Mouse (Mus musculus) gastrocnemius, postnatal 10 days (tissue): ENCODE data around the gene Apopt1. TPM values are rescaled to one million over a fixed set of nuclear protein-coding genes. Genes with fewer than 3 reads are reported as not detected.
A peak's percentile ranks its signal among the peaks of the same experiment; 100 is the strongest.

Experiments
- DNase-seq: peaks from one replicate; pipeline ENCODE4 v3.0.0; 2021; ENCODE audit warnings: mixed read lengths
- total RNA-seq, 2 experiments: library from RNA; stranded (reverse); gene quantifications; 2 replicates each; pipeline ENCODE4 v1.2.3; 2021

Apopt1 gene
- total RNA-seq, 2 experiments from 2014 or later = 34.7 to 39.5 TPM

DNA sequence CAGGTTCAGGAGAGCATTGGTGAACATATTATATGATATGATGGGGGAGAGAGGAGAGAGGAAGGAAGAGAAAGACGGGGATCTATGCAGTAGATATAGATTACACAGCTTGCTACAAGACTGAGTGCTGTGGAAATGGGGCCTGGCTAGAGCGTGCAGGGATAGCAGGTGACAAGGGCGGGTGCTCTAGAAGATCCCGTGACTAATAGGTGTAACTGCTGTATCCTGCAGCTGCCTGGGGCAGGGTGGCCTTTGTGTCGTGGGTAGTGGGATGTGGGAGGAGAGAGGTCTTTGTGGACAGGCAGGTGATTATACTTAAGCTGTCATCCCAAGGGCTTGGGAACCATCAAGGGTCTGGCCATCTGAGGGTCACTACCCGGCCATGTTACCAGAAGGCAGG, 32.2 kb downstream of the Apopt1 start:
- DNase-seq = no peak

DNA sequence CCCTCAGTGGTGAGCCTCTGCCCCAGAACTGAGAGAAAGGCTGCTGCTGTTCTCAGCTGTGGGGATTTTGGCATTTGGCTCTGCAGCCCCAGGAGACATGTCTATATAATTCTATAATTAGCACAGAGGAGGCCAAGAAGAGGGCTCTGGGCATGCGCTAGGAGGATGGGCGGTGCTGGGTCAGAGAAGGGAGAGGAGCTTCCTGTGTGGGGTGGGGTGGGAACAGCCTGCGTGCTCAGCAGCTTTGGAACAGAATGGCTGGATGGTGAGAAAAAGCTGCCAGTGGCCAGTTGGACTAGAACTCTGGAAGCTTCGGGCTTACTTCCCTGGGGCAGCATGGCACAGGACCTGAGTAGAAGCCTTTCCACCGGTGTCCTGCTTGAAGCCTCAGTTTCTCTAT, 33.0 kb downstream of the Apopt1 start:
- DNase-seq = peak; percentile 66

DNA sequence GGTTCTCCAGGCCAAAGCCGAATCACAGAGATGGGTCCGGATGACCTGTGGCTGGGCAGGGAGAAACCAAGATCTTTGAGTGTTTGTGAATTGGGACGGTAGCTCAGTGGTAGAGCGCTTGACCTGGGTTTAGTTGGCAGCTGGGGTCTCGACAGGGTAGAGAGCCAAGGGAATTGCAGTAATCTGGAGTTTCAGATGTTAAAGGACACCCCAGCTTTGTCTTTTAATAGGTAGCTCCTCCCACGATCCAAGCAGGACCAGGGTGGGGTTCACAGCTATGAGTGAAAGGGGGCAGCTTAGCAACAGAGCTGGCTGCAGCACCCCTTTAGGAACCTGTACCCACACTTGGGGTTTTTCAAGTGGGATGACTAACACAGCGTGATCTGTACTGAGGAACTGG, 34.4 kb downstream of the Apopt1 start:
- no peak for DNase-seq

DNA sequence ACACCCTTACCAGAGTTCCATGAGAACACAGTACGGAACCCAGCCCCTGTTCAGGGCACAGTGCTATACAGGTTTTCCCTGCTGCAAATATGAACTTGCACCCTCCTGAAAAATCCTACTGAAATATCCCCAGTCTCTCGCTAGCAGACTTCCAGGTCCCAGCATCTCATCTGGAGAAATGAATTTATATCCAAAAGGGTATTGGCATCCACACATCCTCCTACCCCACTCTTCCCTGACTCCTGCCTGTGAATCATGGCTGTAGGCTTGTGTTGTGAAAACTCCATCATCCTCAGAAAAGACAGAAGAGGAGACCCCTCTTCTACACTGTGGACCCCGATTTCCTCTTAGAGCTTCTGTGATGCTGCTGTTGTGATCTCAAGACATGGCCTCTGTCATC, 37.7 kb downstream of the Apopt1 start:
- DNase-seq = no peak

DNA sequence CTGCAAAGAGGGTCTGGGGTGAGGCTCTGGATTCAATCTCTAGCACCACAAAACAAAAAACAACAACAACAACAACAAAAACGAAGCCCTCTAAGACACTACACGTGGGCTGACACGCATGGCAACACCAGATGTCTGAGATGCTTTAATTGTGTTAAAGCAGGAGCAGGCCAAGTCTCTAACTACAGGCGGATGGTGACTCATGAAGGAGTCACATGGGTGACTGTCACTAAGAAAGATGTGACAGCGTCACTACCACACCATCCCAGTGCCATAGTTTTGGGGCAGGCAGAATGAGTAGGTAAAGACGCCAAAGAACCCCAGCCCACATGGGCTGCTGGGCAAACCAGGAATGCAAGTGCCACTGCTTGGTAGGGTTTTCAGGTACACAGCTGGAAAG, 39.4 kb downstream of the Apopt1 start:
- no peak for DNase-seq

DNA sequence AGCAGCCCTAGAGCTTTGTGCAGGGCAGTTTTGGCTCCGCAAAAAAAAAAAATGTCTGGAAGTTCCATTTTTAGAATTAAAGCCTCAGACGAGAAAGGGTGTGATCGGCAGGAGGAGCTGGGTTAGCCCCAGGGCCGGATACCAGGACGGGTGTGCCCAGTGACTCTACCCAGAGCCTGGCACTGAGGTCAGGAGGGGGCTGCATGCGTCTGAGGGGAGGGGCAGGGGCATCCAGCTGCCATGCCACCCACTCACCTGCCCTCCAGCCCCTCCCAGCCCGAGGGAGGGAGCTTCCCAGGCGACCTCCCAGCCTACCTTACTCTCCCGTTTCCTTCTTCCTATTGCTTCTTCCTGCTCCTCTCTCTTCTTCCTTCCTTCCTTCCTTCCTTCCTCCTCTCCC, 40.3 kb downstream of the Apopt1 start:
- DNase-seq = no peak

DNA sequence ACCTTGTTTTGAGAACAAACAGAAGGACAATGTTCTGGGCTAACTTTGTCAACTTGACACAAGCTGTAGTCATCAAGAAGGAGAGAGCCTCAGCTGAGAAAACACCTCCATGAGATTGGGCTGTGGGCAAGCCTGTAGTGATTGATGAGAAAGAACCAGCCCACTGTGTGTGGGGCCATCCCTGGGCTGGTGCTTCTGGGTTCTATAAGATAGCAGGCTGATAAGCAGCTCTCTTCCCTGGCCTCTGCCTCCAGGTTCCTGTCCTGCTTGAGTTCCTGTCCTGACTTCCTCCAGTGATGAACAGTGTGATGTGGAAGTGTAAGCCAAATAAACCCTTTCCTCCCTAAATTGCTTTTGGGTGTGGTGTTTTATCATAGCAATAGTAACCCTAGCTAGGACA, 41.6 kb downstream of the Apopt1 start:
- DNase-seq = no peak

DNA sequence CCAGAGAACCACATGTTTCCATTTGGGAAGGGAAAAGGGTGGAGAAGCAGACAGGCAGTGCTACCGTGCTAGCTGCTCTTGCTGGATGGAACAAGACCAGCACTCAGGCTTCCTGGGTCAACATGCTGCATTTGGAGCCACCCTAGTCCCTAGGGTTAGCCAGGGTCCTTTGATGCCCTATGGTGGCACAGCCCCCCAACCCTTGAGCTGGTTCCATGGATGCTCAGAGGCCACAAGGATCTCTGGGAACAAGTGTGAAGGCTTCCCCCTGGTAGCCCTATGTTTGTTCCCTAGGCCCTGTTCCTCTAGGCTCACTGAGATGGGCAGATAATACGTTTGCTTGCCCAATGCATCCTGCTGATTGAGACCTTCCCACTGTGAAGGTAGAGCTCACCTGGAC, 42.2 kb downstream of the Apopt1 start:
- no peak for DNase-seq

DNA sequence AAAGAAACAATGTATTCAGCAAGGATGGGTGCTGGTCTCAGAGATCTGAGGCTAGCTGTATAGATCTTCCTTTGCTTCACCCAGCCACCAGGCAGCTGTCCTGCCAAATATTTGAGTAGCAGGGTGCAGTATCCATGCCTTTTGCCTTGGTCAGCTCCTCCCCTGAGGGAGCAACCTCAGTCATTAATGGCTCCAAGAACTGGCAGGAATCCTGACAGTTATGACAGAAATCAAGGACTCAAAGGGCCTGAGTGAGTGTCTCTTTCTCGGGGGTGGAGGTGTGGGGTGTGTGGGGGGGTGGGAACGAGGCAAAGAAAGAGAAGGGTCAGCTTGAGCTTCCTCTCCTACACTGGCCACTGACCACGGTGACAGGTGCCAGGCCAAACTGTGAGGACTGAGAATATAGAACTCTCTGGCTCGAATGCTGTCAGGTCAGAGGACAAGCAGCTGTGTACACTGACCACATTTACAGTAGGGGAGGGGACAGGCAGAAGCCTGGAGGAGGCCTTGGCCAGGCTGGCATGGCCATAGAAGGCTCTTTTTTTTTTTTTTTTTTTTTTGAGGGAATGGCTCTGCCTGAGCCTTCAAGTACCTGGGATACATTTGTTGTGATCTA, 43.1 kb downstream of the Apopt1 start:
- DNase-seq = no peak

DNA sequence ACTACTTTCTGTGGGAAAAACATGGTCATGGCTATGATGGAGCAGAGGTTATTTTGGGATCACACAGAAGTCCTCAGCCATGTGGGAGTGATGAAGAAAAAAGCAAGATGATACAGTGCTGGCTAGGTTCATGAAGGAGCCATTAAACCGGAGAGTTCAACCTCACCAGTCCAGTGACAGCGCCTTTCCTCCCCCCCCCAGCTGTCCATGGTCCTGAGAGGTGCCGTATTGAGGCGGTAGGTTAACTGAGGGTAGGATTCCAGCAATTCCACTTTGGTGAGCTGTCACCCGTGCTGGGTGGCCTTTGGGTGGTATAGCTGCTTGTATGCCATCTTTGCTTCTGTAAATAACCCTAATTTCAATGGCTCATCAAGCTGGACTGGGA, 43.6 kb downstream of the Apopt1 start:
- DNase-seq = no peak

DNA sequence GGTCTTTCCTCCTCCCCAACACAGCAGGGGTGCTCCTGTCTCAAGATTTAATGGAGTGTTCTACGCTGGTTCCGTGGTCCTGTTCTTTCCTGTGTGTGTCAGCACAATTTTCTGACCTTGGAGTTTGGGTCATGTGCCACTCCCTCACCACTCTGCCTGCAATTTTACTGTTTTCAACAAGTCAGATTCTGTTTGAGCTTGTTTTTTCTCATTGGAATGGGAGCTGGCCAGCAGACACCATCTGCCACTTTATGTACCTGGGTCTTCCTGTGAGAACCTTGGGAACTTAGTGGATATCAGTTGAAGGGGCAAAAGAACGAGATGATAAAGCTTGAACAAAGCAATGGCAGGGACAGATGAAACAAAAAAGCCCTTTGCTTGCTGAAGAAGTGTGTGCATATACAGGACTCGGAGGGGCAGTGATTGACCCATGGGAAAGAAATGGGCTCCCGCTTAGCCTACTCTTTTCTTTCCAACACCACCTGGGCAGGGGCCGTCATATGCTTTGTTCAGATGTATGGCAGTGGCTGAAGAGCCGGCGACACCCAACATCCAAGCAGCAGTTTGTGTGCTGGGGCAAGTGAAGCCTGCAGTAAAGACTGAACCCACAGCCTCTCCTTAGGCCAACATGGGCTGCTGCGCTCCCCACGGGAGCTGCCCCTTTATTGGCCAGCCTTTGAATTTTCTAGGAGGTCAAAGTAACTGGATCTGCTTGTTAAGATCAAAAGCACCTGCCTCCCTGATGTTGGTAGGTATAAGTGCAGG, 44.7 kb downstream of the Apopt1 start:
- DNase-seq = no peak

DNA sequence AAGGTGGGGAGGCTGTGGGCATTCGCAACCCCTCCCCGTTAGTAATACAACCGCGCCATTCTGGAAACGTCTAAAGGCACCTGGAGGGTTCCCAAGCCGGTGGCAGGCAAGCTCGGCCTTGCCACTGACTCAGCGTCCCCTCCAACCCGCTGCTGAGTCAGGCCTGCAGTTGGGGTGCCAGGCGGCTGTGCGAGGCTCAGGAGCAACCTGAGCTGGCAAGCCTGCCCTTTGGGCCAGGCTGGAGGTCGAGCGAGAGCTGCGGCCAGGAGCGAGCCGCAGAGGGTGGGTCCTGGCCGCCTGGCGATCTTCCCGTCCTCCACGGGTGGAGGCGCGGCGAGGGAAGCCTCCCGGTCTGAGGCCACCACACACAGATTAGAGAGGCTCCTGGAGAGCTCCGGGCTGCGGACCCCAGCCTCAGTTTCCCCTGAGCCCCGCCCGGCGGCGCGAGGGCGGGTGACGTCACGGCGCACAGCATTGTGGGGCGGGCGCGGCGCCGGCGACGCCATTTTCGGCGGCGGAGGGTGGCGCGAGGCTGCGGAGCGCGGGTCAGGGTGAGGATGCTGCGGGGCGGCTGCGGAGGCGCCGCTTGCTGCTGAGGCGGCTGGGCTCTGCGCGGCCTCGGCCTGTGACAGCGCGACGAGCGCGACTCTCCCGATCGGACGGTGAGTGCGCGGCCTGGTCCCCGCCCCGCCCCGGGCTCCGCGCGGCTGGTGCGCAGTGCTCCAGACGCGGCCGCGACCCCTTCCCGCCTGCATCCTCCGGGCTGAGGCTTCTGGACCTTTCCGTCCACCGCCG, 45.5 kb downstream of the Apopt1 start, which contains the start of gene Klc1:
Klc1 (plus strand) TSS at position 469 of the 795 bp plus-strand sequence.
- peak; percentile 82 for DNase-seq

DNA sequence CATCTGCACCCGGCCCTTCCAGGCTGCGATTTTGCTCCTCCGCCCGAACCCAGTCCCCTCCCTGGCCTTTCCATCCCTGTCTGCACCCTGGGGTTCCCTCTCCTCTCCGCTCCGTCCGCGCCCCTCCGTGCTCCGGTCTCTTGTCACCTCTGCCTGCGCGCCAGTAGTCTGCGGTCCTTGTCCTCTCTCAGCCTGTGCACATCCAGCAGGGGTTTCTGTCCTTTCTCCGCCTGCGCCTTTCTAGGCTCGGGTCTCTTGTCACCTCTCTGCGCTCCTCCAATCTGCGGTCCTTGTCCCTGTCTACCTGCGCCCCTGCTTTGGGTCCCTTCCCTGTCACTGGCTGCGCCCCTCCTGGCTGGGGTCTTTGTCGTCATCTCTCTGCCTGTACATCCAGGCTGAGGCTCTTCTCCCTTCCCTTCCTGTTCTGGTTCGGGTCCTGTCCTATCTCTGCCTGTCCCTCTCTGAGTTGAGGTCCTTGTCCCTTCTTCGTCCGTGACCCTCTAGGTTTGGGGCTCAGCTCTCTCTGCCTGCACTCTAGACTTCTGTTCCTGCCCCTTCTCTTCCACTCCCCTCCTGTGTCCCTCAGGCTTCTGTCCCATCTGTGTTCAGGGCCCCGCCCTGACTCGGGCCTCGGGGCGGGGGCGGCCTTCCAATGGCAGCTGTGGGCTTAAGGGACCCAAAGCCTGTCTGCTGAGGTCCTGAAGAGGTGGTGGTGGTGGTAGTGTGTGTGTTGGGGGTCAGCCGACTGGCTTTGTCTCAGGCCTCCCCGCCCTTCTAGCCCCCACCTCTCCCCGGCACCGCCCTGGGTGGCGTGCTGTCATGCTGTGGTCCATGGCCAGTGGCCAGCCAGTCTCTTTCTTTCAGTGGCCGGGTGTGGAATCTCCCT, 46.4 kb downstream of the Apopt1 start:
- peak; percentile 72 for DNase-seq

DNA sequence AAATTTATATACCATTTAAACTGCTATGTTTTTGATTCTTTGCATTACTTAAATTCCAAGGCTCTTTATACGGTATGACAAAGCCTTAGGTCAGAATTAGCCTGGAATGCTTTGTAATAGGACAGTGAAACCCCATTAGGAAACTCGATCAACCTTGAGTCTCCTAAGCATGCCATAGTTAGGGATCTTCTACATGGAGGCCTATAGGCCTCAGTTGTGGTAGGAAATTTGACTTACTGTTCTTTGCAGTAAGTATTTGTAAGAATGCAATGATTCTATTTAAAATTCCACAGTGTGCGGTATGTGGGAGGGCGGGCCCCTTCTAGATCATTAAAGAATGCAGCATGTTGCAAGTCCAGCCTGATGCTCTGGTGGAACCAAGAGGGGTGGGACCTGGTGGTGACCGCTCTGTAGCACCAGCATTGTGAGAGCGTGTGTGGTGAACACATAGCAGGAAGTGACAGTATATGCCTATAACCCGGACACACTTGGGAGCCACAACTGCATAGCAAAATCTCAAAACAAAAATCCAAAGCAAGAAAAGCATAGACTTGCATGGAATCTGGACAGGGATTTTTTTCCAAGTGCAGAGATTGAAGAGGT, 47.3 kb downstream of the Apopt1 start:
- no peak for DNase-seq

DNA sequence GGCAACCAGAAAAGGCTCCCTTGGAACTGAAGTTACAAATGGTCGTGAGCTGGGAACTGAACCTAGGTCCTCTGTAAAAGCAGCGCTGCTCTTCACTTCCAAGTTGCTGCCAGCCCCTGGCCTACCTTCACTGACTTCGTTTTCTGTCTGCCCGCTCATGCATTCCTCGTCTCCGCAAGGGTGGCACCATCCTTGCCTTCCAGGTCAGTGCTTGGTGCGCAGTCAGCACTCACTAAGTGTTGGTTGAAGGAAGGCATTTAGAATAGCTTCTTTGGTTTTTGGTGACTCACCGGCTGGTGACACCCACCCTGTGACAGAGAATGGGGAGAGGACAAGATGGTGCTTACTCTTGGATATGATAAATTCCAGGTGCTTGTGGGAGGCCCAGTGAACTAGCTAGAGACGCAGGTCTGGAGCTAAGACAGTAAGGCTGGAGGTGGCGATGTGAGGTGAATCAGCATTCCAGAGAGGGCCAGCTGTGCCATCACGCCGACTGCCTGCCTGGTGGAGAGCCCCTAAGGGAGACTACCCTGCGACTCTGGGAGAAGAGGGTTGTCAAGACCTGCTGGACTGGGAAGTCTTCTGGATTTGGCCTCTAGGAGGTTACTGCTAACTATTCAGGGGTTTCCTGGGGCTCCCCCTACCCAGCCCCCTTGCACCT, 49.7 kb downstream of the Apopt1 start:
- DNase-seq = no peak

DNA sequence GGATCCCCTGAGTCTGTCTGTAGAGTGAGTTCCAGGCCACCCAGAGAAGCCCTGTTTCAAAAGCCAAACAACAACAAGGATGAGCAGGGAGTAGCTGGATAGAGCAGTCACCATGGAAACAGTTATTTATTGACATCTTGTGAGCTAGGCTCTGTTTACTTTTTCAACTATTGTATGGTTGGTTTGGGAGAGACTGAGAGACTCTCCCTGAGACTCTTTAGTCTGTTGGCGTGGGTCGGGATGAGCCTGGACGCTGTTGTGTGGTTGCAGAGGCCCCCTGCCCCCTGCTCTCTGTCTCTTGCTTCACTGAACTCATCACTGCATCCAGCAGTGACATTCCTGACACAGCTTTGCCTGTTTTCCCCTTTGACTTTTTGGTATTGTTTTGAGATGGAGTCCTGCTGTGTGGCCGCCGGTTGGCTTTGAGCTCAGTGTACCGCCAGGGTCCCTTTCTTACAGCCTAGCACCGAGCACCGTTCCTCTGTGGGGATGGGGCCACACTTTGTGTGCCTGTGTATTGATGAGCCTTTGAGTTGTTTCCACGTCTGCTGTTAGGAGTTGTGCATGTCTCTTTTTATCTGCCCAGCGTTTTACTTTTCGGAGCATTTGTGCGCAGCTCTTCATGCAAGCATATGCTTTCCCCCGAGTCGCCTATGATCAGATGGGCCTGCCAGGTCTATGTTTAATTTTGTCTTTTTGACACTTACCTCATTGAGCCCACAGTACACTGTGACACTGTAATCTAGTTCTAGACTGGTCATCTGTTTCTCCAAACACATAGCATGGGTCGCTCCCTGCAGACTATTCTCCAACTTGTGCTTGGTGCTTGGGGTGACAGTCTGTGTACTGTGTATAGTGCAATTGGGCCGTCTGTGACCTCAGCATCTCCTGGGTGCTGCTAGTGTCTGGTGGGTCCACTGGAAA, 53.5 kb downstream of the Apopt1 start:
- no peak for DNase-seq

DNA sequence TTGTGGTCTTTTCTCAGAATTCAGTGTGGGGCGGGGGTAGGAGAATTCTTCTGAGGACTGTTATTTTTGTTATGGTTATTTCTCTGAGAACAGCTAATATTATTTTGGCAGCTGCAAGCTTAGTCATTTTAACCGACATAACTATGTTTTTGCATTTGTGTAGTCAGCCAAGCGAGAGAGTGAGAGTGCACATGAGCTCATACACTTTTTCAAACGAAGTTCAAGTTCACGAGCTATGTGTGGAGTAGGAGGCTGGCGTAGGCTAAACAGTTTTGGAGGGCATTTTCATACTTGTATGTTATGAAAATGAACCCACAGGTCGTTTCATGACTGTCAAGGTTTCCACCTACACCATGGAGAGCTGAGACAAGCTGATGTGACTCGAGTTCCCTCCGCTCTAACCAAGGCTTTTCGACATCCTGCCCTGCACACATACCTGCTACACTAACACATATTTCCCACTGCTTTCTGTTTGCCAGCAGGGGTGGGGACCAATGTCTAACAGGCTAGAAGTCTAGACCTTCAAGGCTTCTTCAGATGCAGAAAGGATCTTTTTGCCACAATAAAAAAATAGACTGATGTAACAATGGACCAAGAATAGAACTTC, 55.4 kb downstream of the Apopt1 start:
- DNase-seq = no peak

DNA sequence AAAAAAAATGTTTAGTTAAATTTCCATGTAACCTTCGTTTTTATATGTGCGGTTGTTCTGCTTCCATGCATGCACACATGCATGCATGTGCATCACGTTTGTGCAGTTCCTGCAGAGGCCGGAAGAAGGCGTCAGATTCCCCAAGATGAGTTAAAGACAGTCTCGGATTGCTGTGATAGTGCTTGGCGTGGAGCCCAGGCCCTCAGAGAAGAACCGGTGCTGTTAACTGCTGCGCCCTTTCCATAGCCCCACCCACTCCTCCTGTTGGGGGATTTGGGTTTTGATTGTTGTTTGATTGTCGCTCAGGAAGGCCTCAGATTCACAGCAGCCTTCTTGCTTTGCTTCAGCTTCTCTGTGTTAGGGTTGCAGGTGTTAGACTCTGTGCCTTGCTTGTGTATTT, 56.2 kb downstream of the Apopt1 start:
- DNase-seq = peak; percentile 74

DNA sequence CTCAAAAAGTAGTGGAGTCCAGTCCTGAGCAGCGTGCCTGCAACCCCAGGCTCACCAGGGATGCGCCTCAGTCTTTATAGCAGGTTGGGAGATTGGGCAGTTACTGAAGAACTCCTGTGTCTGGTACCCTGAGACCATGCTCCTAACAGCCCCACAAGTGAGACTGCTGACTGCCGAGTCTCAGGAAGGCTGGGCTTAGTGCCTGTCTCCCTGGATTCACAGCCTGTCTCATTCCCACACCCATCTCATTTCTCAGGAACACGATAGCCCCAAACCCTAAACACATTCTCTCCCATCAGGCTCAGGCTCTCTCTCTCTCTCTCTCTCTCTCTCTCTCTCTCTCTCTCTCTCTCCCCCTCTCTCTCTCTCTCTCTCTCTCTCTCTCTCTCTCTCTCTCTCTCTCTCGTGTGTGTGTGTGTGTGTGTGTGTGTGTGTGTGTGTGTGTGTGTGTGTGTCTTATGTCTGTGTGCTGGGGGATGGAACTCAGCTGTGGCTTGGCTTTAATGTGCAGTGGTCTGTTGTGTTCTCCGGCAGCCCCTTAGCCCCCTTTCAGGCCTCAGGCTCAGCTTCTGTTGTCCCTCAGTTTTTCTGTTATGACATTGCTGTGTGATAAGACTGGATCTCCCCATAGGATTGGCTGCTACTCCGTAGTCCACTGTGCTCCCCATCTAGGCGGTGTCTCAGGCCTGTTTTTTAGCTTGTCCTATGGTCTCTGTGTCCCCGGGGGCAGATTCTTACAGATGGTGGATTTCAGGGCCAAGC, 56.9 kb downstream of the Apopt1 start:
- DNase-seq = no peak
